Mouse (Mus musculus) kidney, adult 2 months (tissue): ENCODE results near the gene Gzmb.

ENCODE experiments used
- CTCF ChIP-seq: fragments of 200-500 bp; conservative IDR thresholded peaks from 2 replicates; pipeline ENCODE4 v1.5.1; 2011; ENCODE audit warnings: low read depth, mild to moderate bottlenecking, control low read depth, low read length, moderate library complexity, mixed read lengths; ENCODE audit not compliant: insufficient read depth, insufficient read length
- POLR2A ChIP-seq: fragments of 200-500 bp; IDR thresholded peaks from one replicate; pipeline ENCODE4 v1.6.1; 2011; ENCODE audit warnings: low read depth, low read length, control low read depth

DNA sequence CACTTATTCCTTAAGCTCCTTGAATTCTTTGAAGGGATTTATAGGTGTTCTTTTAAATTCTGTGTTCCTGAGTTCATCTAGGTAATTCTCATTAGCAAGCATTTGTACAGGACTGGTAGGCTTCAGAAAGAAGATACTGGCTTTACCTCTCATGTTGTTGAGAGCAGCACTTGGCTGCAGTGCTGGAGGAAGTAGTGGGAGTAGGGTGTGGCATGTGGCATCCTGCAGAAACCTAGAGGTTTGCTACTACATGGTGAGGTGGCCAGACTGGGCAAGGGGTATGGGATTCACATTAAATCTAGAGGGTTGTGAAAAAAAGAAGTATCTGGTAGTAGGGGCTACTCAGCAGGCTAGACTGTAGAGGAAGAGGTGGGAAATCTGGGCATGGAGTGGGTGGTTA is 31.1 kb upstream of the Gzmb start:
- TF ChIP-seq CTCF (no peak), POLR2A (no peak)
